Mouse (Mus musculus) stomach, postnatal 0 days (tissue): ENCODE measurements around the gene Olfr530.

ENCODE experiments used
- CTCF ChIP-seq: IDR thresholded peaks from 2 replicates; pipeline ENCODE4 v1.5.1; 2016; ENCODE audit warnings: antibody characterized with exemption, low read depth, mild to moderate bottlenecking, moderate library complexity
- EP300 ChIP-seq: optimal IDR thresholded peaks from 2 replicates; pipeline ENCODE3; 2016; ENCODE audit warnings: antibody characterized with exemption

DNA sequence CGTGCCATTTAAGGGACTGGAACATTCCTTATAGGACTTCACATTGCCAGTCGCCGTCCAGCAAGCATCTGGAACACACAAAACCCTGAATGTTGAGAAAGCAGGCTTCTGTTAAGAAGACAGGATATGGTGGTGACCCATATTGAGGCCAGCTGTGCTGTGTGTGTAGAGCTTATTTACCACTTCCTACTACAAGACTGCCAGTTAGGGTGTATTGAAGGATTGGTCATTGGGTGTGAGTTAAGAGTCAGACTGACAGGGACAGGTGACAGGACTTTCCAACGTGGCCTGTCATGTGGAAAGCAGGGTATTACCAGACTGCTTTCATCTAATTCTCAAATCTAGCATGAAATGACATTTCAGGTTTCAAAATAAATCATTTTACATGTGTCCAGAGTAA, 1.8 kb downstream of the Olfr530 start:
- TF ChIP-seq CTCF: no peak
- no peak for TF ChIP-seq EP300
